Mouse (Mus musculus) E14TG2a.4 (cell line): ENCODE data around the gene Ccdc85b.

Experiments used
- CTCF ChIP-seq: conservative IDR thresholded peaks from 2 replicates; pipeline ENCODE4 v1.5.1; 2014; ENCODE audit warnings: low read length
- NANOG ChIP-seq: IDR thresholded peaks from 2 replicates; pipeline ENCODE4 v1.6.1; 2014; ENCODE audit warnings: borderline replicate concordance, low read length, mixed read lengths

DNA sequence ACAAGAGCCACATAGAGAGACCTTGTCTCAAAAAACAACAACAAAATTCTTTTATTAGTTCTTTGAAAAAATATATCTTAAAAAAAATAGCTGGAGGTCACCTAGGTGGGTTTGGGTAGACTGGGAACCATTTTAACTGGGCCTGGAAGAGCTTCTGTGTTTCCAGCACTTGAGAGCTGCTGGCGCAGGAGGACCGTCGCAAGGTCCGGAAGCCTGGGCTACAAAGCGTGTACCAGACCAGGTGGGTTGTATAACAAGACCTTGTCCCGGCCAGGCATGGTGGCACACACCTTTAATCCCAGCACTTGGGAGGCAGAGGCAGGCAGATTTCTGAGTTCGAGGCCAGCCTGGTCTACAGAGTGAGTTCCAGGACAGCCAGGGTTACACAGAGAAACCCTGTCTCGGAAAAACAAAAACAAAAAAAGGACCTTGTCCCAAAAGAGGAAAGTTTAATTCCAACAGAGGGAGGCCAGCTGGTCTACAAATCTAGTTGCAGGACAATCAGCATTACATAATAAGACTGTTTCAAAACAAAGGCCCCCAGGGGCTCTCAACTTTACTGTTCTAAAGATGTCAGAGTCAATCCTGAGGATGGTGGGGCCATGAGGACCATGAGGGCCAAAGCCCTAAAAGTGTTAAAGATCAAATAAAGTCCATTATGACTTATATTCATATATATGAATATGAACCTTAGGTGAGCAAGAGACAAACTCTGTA is 38.8 kb downstream of the Ccdc85b start:
- TF ChIP-seq CTCF (no peak), NANOG (no peak)
